Mouse (Mus musculus) telencephalon, adult 2 months (tissue): ENCODE measurements around the gene Prss58.

Experiments used
- DNase-seq: peaks from one replicate; pipeline ENCODE4 v3.0.0-alpha.2; 2011; ENCODE audit warnings: low read depth, low spot score

Prss58 gene

GRCm38 (mm10) chr6:40900287-40900686 is at the start of gene Prss58:
Prss58 (minus strand) TSS chr6:40900387.
- DNase-seq, result no peak

GRCm38 (mm10) chr6:40940457-40940856 is 40.3 kb upstream of the Prss58 start, which contains the start of gene 1700074P13Rik:
1700074P13Rik (minus strand) TSS chr6:40940557.
- no peak for DNase-seq

- no peak for DNase-seq
Observed at GRCm38 (mm10) chr6:40919954-40920353, 19.8 kb upstream of the Prss58 start.

GRCm38 (mm10) chr6:40894716-40895115 is 5.5 kb downstream of the Prss58 start:
- DNase-seq, result no peak

- DNase-seq, result no peak
Observed at GRCm38 (mm10) chr6:40893577-40893976, 6.6 kb downstream of the Prss58 start.

- DNase-seq, result no peak
Observed at GRCm38 (mm10) chr6:40891754-40892153, 8.4 kb downstream of the Prss58 start.

- no peak for DNase-seq
Observed at GRCm38 (mm10) chr6:40890973-40891372, 9.2 kb downstream of the Prss58 start.

- no peak for DNase-seq
Observed at GRCm38 (mm10) chr6:40887394-40887793, 12.8 kb downstream of the Prss58 start, which contains the start of gene Moxd2. Moxd2 (minus strand) TSS chr6:40887494.

- peak; percentile 19 for DNase-seq
Observed at GRCm38 (mm10) chr6:40845283-40845682, 54.9 kb downstream of the Prss58 start.
